Mouse (Mus musculus) intestine, embryonic 14.5 days (tissue): ENCODE measurements at regions not wholly inside any gene's neighbourhood (a gene's known extent, or its start where the extent isn't known, plus 50 kb on each side); places are given as distances from the start of the nearest gene placed in this dataset.
A peak's percentile ranks its signal among the peaks of the same experiment; 100 is the strongest.

Source experiments
- ATAC-seq: fragments of 200-750 bp; cut with Nextera tagmentation; replicated peaks from 2 replicates; pipeline ENCODE4 v1.8.0; 2017; ENCODE audit warnings: low read depth, moderate number of reproducible peaks, moderate TSS enrichment, moderate library complexity; ENCODE audit not compliant: low FRiP score, low TSS enrichment
- DNase-seq: peaks from one replicate; pipeline ENCODE4 v3.0.0-alpha.2; 2018; ENCODE audit warnings: low spot score
- H3K27ac ChIP-seq: fragments of 300-500 bp; sonication (generic); 2 replicates; pipeline ENCODE4 v1.5.1; 2014; ENCODE audit warnings: low read depth, mild to moderate bottlenecking, control low read depth
- H3K27me3 ChIP-seq: fragments of 300-500 bp; sonication (generic); replicated peaks from 2 replicates; pipeline ENCODE4 v1.6.1; 2014; ENCODE audit warnings: low read length, control low read depth; ENCODE audit not compliant: control insufficient read depth, insufficient read depth
- H3K36me3 ChIP-seq: fragments of 300-500 bp; sonication (generic); 2 replicates; pipeline ENCODE4 v1.6.1; 2014; ENCODE audit warnings: low read length, control low read depth; ENCODE audit not compliant: control insufficient read depth, insufficient read depth
- H3K4me1 ChIP-seq: fragments of 300-500 bp; sonication (generic); replicated peaks from 2 replicates; pipeline ENCODE4 v1.6.1; 2014; ENCODE audit warnings: low read length, control low read depth, mixed read lengths; ENCODE audit not compliant: control insufficient read depth, insufficient read depth
- H3K4me2 ChIP-seq: fragments of 300-500 bp; sonication (generic); 2 replicates; pipeline ENCODE4 v1.6.1; 2014; ENCODE audit warnings: low read length
- H3K4me3 ChIP-seq: fragments of 300-500 bp; sonication (generic); 2 replicates; pipeline ENCODE4 v1.5.1; 2014; ENCODE audit warnings: low read depth, low read length, control low read depth, mixed read lengths
- H3K9ac ChIP-seq: fragments of 300-500 bp; sonication (generic); 2 replicates; pipeline ENCODE4 v1.6.1; 2014; ENCODE audit warnings: mild to moderate bottlenecking, low read length
- H3K9me3 ChIP-seq: fragments of 300-500 bp; sonication (generic); 2 replicates; pipeline ENCODE4 v1.6.1; 2016; ENCODE audit warnings: low read length, control low read depth; ENCODE audit not compliant: control insufficient read depth
- WGBS: fragments of 180-500 bp; shearing (Covaris S2); extraction: QIAGEN DNeasy Blood & Tissue Kit; methylation state at CpG from one replicate; pipeline ENCODE4 v1.1.7; 2014; 5-methylcytosine and 5-hydroxymethylcytosine counted together

DNA sequence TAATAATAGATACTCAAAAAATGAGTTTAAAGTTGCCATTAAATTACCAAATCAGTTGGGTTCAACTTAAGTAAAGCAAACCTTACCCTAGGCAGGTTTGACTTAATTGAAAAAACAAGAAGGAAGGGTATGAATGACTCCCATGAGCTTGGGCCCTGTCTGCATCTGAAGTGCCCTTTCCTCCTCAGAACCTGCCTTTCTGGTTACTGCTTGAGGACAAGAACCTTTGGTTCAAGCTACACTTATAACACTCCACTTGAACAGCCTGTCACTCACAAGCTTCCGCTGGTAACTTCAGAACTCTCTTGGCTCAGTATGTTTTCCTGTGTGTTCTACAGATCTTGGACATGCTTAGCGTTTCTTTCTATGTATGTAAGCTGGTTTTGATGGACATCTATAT, 59.6 kb upstream of the Slc40a1 start:
- H3K4me3 ChIP-seq: no peak overlapping the region
- WGBS: 95% methylated on average over 2 of the region's 2 CpGs
- no peaks in the 10 kb centered on the region for H3K4me1 ChIP-seq
- no peaks in the 10 kb centered on the region for H3K36me3 ChIP-seq
- no peaks in the 10 kb centered on the region for H3K9me3 ChIP-seq
- DNase-seq: no peak
- H3K27ac ChIP-seq: no peak overlapping the region
- no peak overlapping the region for H3K9ac ChIP-seq
- H3K27me3 ChIP-seq: no peaks in the 10 kb centered on the region
- no peak overlapping the region for H3K4me2 ChIP-seq
- ATAC-seq: no peak

GRCm38 (mm10) chr1:45986676-45987075, 60.4 kb upstream of the Slc40a1 start:
- Histone ChIP-seq H3K4me1 (no peaks in the 10 kb centered on the region), H3K27ac (no peak overlapping the region), H3K9me3 (no peaks in the 10 kb centered on the region), H3K9ac (no peak overlapping the region), H3K36me3 (no peaks in the 10 kb centered on the region), H3K27me3 (no peaks in the 10 kb centered on the region), H3K4me2 (no peak overlapping the region), H3K4me3 (no peak overlapping the region)
- ATAC-seq (no peak), DNase-seq (no peak)
- 50% methylated on average over 2 of the region's 2 CpGs for WGBS

DNA sequence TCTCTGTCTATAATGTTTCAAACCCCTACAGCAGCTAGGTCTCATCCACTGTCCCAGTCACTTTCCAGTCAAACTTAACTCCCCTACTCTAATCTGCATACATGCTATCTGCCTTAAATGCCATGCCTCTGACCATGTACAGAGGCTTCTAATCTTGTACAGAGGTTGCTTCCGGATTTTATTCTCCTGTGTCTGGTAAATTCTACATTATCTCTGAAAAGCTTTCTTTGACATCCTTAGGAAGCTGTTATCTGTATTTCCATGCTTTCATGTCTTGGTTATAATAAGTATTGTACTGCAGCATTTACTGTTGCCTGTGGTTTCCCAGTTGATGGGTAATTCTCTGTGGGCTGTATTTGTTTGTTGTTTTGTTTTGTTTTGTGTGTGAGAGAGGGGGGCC, 63.9 kb upstream of the Dnah7b start:
- WGBS: 81% methylated on average over 1 of the region's 1 CpGs
- Histone ChIP-seq H3K27ac (no peak overlapping the region), H3K4me2 (no peak overlapping the region), H3K4me1 (no peaks in the 10 kb centered on the region), H3K9me3 (no peaks in the 10 kb centered on the region), H3K36me3 (no peaks in the 10 kb centered on the region), H3K4me3 (no peak overlapping the region), H3K9ac (no peak overlapping the region), H3K27me3 (no peaks in the 10 kb centered on the region)
- ATAC-seq (no peak), DNase-seq (no peak)

GRCm38 (mm10) chr1:46003472-46003871, 62.6 kb upstream of the Dnah7b start:
- no peak overlapping the region for H3K4me3 ChIP-seq
- WGBS: 44% methylated on average over 2 of the region's 2 CpGs
- no peaks in the 10 kb centered on the region for H3K4me1 ChIP-seq
- H3K9ac ChIP-seq: no peak overlapping the region
- ATAC-seq (peak; percentile 79; the same call in 1 of the 2 replicates), DNase-seq (no peak)
- H3K27ac ChIP-seq: no peak overlapping the region
- H3K27me3 ChIP-seq: no peaks in the 10 kb centered on the region
- no peaks in the 10 kb centered on the region for H3K9me3 ChIP-seq
- no peak overlapping the region for H3K4me2 ChIP-seq
- no peaks in the 10 kb centered on the region for H3K36me3 ChIP-seq

- Histone ChIP-seq H3K27me3 (no peaks in the 10 kb centered on the region), H3K9ac (no peak overlapping the region), H3K4me2 (no peak overlapping the region), H3K9me3 (no peaks in the 10 kb centered on the region), H3K36me3 (no peaks in the 10 kb centered on the region), H3K4me3 (no peak overlapping the region), H3K27ac (no peak overlapping the region), H3K4me1 (no peaks in the 10 kb centered on the region)
- no peak for DNase-seq
- no peak for ATAC-seq
These were observed 59.3 kb upstream of the Dnah7b start for GRCm38 (mm10) chr1:46006790-46007189.
